ENCODE assay signal across 24 mouse cellular contexts in genomic region chr9:56321291-56321690, GRCm38 (mm10).
"Had no signal": no experiment of that assay in that cellular context is flagged by ENCODE, and none has a peak within 500 bp of the region (broad histone marks: within the 10 kb centered on the region; RNA-seq: fewer than 3 reads in every experiment).

No protein-coding gene starts in this region.

- H3K4me3 ChIP-seq: heart, adult 2 months; heart, embryonic 13.5 days; heart, embryonic 15.5 days; hindbrain, embryonic 13.5 days; intestine, embryonic 15.5 days; layer of hippocampus, adult 2 months; left cerebral cortex, adult 2 months; limb, embryonic 10.5 days; limb, embryonic 12.5 days; liver, embryonic 13.5 days; liver, embryonic 15.5 days had no signal

- H3K4me1 ChIP-seq: hindbrain, embryonic 13.5 days; intestine, embryonic 15.5 days; liver, embryonic 15.5 days had no signal

- H3K36me3 ChIP-seq: hindbrain, embryonic 13.5 days; intestine, embryonic 15.5 days; limb, embryonic 10.5 days; limb, embryonic 12.5 days; liver, embryonic 13.5 days; liver, embryonic 15.5 days had no signal

- ATAC-seq: hindbrain, embryonic 16.5 days; intestine, embryonic 15.5 days; intestine, postnatal 0 days had no signal

- H3K4me2 ChIP-seq: heart, embryonic 11.5 days; heart, embryonic 13.5 days; heart, embryonic 15.5 days; hindbrain, embryonic 13.5 days; intestine, embryonic 15.5 days; limb, embryonic 12.5 days; liver, embryonic 11.5 days; liver, embryonic 13.5 days; liver, embryonic 15.5 days had no signal

- H3K27ac ChIP-seq: heart, adult 2 months; heart, embryonic 13.5 days; heart, embryonic 15.5 days; hindbrain, embryonic 13.5 days; intestine, embryonic 15.5 days; layer of hippocampus, adult 2 months; left cerebral cortex, adult 2 months; limb, embryonic 10.5 days; limb, embryonic 12.5 days; liver, embryonic 13.5 days; liver, embryonic 15.5 days had no signal

- H3K9ac ChIP-seq: heart, embryonic 13.5 days; heart, embryonic 15.5 days; hindbrain, embryonic 13.5 days; intestine, embryonic 15.5 days; limb, embryonic 12.5 days; liver, embryonic 13.5 days; liver, embryonic 15.5 days had no signal

- H3K9me3 ChIP-seq: liver, embryonic 15.5 days had no signal

- DNase-seq: gastrocnemius, postnatal 25 days; heart, adult 2 months; heart, postnatal 14 days; heart, postnatal 36 days; kidney, adult 18-20 months; kidney, adult 8-10 months; kidney, postnatal 10 days; kidney, postnatal 25 days; kidney, postnatal 4 days; liver; liver, embryonic 13.5 days had no signal

- H3K27me3 ChIP-seq: heart, embryonic 13.5 days; heart, embryonic 15.5 days; hindbrain, embryonic 13.5 days; intestine, embryonic 15.5 days; limb, embryonic 12.5 days; liver, embryonic 13.5 days; liver, embryonic 15.5 days had no signal
